Mouse (Mus musculus) hindbrain, embryonic 10.5 days (tissue): ENCODE data around the gene Arl16. TPM values are rescaled to one million over a fixed set of nuclear protein-coding genes. Genes with fewer than 3 reads are reported as not detected.

Source experiments
- DNase-seq: peaks from one replicate; pipeline ENCODE4 v3.0.0-alpha.2; 2017; ENCODE audit warnings: low spot score
- H3K27ac ChIP-seq: fragments of 300-500 bp; sonication (generic); 2 replicates; pipeline ENCODE4 v1.5.1; 2016; ENCODE audit warnings: mild to moderate bottlenecking, moderate library complexity
- H3K27me3 ChIP-seq: fragments of 300-500 bp; sonication (generic); 2 replicates; pipeline ENCODE4 v1.6.1; 2016; ENCODE audit warnings: mild to moderate bottlenecking; ENCODE audit not compliant: poor library complexity, insufficient read depth, severe bottlenecking
- H3K36me3 ChIP-seq: fragments of 300-500 bp; sonication (generic); 2 replicates; pipeline ENCODE4 v1.6.1; 2016; ENCODE audit warnings: mild to moderate bottlenecking, moderate library complexity
- H3K4me1 ChIP-seq: fragments of 300-500 bp; sonication (generic); replicated peaks from 2 replicates; pipeline ENCODE4 v1.6.1; 2016; ENCODE audit warnings: mild to moderate bottlenecking
- H3K4me3 ChIP-seq: fragments of 300-500 bp; sonication (generic); 2 replicates; pipeline ENCODE4 v1.5.1; 2016; ENCODE audit warnings: mild to moderate bottlenecking, moderate library complexity
- H3K9me3 ChIP-seq: fragments of 300-500 bp; sonication (generic); 2 replicates; pipeline ENCODE4 v1.6.1; 2016; ENCODE audit warnings: mild to moderate bottlenecking, moderate library complexity
- WGBS: fragments of 180-500 bp; shearing (Covaris S2); methylation state at CpG from one replicate; pipeline ENCODE4 v1.1.7; 2016; 5-methylcytosine and 5-hydroxymethylcytosine counted together
- polyA plus RNA-seq: library from polyadenylated mRNA; unstranded; fragments of >200 nt; fragmentation: Nextera tagmentation; extraction: Ambion mirVana; gene quantifications from 2 replicates; pipeline ENCODE4 v1.2.1, GENCODE M21; 2016

The Arl16 gene
- polyA plus RNA-seq, 1 experiment from 2014 or later = 62.3 TPM

DNA sequence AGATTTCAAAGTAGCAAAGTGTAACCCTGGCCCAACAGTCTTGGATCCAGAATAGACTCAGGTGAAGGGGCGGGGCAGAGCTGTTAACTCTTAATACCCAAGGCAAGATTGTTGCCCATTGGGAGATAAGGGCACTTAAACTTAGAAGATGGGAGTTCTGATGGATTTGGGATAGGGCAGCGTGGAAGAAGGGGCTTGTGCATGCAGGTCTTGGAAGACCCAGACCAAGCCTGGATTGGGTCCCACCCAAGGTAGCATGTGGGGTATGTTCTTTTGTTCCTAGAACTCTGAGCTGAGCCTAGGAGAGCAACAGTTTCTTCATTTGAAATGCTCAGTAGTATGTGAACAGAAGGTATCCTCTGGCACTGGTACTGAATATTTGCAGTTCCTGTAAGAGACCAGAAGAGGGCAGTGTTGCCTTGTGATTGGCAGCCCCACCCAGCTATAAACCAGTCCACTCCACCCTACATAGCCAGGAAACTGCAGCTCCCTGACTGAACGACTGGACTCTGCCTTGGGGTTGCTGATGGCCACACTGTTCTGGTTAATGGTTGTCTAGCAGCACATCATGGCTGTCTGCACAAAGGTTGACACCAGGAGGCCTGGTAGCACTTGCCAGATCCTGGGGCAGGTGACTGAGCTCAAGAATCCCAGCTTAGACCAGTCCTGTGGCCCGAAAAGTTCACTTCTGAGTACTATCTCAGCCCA is 21.8 kb upstream of the Arl16 start:
- Histone ChIP-seq H3K27me3 (no peaks in the 10 kb centered on the region), H3K4me3 (peak overlapping the region; percentile 18), H3K36me3 (peaks cover 53% of the 10 kb centered on the region), H3K9me3 (no peaks in the 10 kb centered on the region), H3K4me1 (peaks cover 64% of the 10 kb centered on the region), H3K27ac (peak overlapping the region; percentile 60; the same call in 1 of the 2 replicates)
- DNase-seq = peak; percentile 68
- 66% methylated on average over 4 of the region's 4 CpGs for WGBS

GRCm38 (mm10) chr11:120488516-120488915 is 21.1 kb upstream of the Arl16 start:
- 83% methylated on average over 4 of the region's 4 CpGs for WGBS
- H3K4me1 ChIP-seq = peaks cover 64% of the 10 kb centered on the region
- H3K9me3 ChIP-seq = no peaks in the 10 kb centered on the region
- H3K36me3 ChIP-seq = peaks cover 51% of the 10 kb centered on the region
- DNase-seq = no peak
- peak overlapping the region; percentile 9; the same call in 1 of the 2 replicates for H3K4me3 ChIP-seq
- H3K27me3 ChIP-seq = no peaks in the 10 kb centered on the region
- no peak overlapping the region for H3K27ac ChIP-seq

- DNase-seq = no peak
- H3K4me3 ChIP-seq = peak overlapping the region; percentile 99
- 15% methylated on average over 10 of the region's 10 CpGs for WGBS
- no peaks in the 10 kb centered on the region for H3K27me3 ChIP-seq
- no peaks in the 10 kb centered on the region for H3K9me3 ChIP-seq
- H3K27ac ChIP-seq = peak overlapping the region; percentile 97
- peaks cover 34% of the 10 kb centered on the region for H3K4me1 ChIP-seq
- peaks cover 83% of the 10 kb centered on the region for H3K36me3 ChIP-seq
Measured at GRCm38 (mm10) chr11:120485251-120485650, 17.8 kb upstream of the Arl16 start.

GRCm38 (mm10) chr11:120484265-120484981 is 17.0 kb upstream of the Arl16 start, which contains the start of gene Mrpl12:
Mrpl12 (plus strand) TSS chr11:120484613.
- DNase-seq = peak; percentile 92
- H3K36me3 ChIP-seq = peaks cover 83% of the 10 kb centered on the region
- H3K27ac ChIP-seq = peak within 1 kb of the TSS; percentile 97
- peaks cover 29% of the 10 kb centered on the region for H3K4me1 ChIP-seq
- no peaks in the 10 kb centered on the region for H3K9me3 ChIP-seq
- peak within 1 kb of the TSS; percentile 99 for H3K4me3 ChIP-seq
- H3K27me3 ChIP-seq = no peaks in the 10 kb centered on the region
- WGBS = under 1% methylated on average over 60 of the region's 60 CpGs

DNA sequence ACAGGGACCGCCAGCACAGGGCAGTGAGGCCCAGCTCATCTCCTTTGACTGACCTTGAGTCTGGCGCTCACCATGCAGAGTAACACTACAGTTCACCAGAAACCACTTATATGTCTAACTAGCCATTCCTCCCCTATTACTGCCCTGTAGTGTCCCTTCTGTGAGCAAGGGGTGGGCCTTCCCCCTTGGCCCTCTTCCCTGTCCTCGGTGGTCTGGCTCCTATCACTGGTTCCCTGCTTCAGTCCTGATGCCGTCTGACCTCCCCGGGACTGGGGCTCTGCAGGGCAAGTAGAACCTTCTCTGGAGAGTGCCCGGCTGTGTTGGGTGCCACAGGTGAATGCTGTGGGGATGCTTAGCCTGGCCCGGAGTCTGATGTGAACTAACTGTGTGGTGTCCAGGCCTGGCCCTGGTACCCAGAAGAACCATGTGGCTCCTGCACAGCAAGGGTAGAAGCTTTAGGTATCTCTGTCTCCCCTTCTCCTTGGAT is 16.1 kb upstream of the Arl16 start:
- H3K9me3 ChIP-seq = no peaks in the 10 kb centered on the region
- H3K36me3 ChIP-seq = peaks cover 83% of the 10 kb centered on the region
- H3K27ac ChIP-seq = peak overlapping the region; percentile 97
- peak overlapping the region; percentile 99 for H3K4me3 ChIP-seq
- H3K4me1 ChIP-seq = peaks cover 27% of the 10 kb centered on the region
- DNase-seq = no peak
- H3K27me3 ChIP-seq = no peaks in the 10 kb centered on the region
- WGBS = 88% methylated on average over 7 of the region's 7 CpGs

GRCm38 (mm10) chr11:120472052-120472451 is 4.6 kb upstream of the Arl16 start:
- WGBS = 98% methylated on average over 6 of the region's 6 CpGs

DNA sequence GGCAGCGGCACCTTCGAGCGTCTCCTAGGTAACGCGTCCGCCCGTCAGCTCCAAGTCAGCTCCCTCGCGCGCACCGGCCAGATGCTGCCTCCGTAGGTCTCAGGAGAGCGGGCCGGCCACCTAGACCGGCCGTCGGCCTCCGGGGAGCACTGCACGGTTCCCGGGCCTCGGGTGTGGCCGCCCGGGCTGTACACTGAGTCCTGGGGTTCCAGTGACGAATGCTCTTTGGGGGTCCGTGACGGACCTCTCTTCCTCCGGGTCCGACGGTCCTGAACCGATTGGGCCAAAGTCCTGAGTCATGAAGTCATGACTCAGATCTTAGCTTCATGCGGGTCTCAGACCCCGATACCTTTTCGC is 307 bp upstream of the Arl16 start:
- WGBS = 2% methylated on average over 33 of the region's 33 CpGs
- H3K27me3 ChIP-seq = no peaks in the 10 kb centered on the region
- peak overlapping the region; percentile 94 for H3K4me3 ChIP-seq
- no peaks in the 10 kb centered on the region for H3K9me3 ChIP-seq
- peaks cover 26% of the 10 kb centered on the region for H3K4me1 ChIP-seq
- no peak for DNase-seq
- H3K27ac ChIP-seq = peak overlapping the region; percentile 90
- peaks cover 69% of the 10 kb centered on the region for H3K36me3 ChIP-seq

More at GRCm38 (mm10) chr11:120472052-120472451, 4.6 kb upstream of the Arl16 start:
- Histone ChIP-seq H3K4me1 (peaks cover 12% of the 10 kb centered on the region), H3K27ac (no peak overlapping the region), H3K4me3 (no peak overlapping the region), H3K9me3 (no peaks in the 10 kb centered on the region), H3K27me3 (no peaks in the 10 kb centered on the region), H3K36me3 (peaks cover 80% of the 10 kb centered on the region)
- no peak for DNase-seq

DNA sequence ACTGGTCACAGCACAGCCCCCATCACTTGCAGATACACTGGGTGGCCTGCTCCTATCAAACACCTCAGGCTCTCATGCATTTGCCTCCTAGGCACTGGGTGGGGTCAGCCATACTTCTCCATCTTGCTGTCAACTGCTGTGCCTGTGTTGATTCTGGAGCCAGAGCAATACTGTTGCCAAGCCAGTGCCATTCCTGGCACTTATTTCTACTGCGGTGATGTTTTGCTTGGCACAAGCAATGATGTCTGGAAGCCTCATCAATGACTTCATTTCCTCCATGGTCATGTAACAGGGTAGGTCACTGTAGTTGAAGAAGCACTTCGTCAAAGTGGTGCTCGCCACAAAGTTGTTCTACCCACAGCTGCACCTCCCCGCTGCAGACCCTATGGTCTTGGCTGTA is 1.9 kb downstream of the Arl16 start:
- no peaks in the 10 kb centered on the region for H3K27me3 ChIP-seq
- H3K9me3 ChIP-seq = no peaks in the 10 kb centered on the region
- DNase-seq = no peak
- H3K27ac ChIP-seq = no peak overlapping the region
- peak overlapping the region; percentile 94 for H3K4me3 ChIP-seq
- peaks cover 69% of the 10 kb centered on the region for H3K36me3 ChIP-seq
- peaks cover 26% of the 10 kb centered on the region for H3K4me1 ChIP-seq
- 91% methylated on average over 4 of the region's 4 CpGs for WGBS

DNA sequence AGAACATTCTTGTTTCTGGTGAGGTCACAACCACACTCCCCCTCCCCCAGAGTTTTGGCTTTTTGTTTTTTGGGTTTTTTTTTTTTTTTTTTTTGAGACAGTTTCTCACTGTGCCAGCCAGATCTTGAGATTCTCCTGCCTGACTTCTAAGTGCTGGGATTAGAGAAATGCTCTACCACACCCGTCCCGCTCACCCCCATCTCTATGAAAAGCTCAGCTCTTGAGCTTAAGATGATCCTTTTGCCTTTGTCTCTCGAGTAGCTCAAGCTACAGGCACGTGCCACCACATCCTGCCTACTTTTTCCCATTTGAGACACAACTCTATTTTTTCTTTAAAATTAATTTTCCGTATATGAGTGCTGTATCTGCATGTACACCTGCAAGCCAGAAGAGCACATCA is 3.0 kb downstream of the Arl16 start:
- no peak overlapping the region for H3K27ac ChIP-seq
- H3K4me3 ChIP-seq = no peak overlapping the region
- peaks cover 27% of the 10 kb centered on the region for H3K4me1 ChIP-seq
- DNase-seq = no peak
- WGBS = 88% methylated on average over 5 of the region's 5 CpGs
- peaks cover 68% of the 10 kb centered on the region for H3K36me3 ChIP-seq
- no peaks in the 10 kb centered on the region for H3K9me3 ChIP-seq
- no peaks in the 10 kb centered on the region for H3K27me3 ChIP-seq

DNA sequence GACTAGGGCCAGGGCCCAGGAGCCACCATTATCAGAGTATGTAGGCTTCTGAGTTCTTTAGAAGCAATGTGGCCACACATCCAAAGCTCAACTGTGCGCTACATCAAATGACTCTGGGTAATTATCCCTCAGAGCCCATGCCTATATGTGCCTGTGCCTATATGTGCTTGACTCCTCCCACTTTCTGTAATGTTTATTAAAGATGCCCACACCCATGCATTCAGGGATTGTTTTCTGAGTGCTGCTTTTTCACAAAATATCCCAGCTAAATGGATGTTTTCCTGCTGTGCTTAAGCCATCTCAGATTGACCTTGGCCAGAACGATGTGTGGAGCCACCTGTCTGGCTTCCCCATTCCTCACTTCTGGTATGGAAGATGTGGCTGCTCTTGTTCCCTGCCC is 3.9 kb downstream of the Arl16 start:
- Histone ChIP-seq H3K4me3 (no peak overlapping the region), H3K27ac (no peak overlapping the region), H3K27me3 (no peaks in the 10 kb centered on the region), H3K4me1 (peaks cover 32% of the 10 kb centered on the region), H3K9me3 (no peaks in the 10 kb centered on the region), H3K36me3 (peaks cover 67% of the 10 kb centered on the region)
- WGBS = 90% methylated on average over 2 of the region's 2 CpGs
- no peak for DNase-seq

- WGBS = 72% methylated on average over 6 of the region's 6 CpGs
- peak overlapping the region; percentile 88 for H3K4me3 ChIP-seq
- DNase-seq = no peak
- no peaks in the 10 kb centered on the region for H3K9me3 ChIP-seq
- peaks cover 58% of the 10 kb centered on the region for H3K36me3 ChIP-seq
- H3K27ac ChIP-seq = peak overlapping the region; percentile 96; the same call in 1 of the 2 replicates
- peaks cover 29% of the 10 kb centered on the region for H3K4me1 ChIP-seq
- H3K27me3 ChIP-seq = no peaks in the 10 kb centered on the region
Measured at GRCm38 (mm10) chr11:120458847-120459597, 8.4 kb downstream of the Arl16 start.

GRCm38 (mm10) chr11:120457772-120458751 is 9.3 kb downstream of the Arl16 start, which contains the start of the genes Oxld1 and Ccdc137:
Oxld1 (minus strand) TSS chr11:120458068.
Ccdc137 (plus strand) TSS chr11:120458115.
- H3K27ac ChIP-seq = peak within 1 kb of the TSS; percentile 96

More at GRCm38 (mm10) chr11:120457772-120458751, 9.3 kb downstream of the Arl16 start, which contains the start of the genes Oxld1 and Ccdc137:
- WGBS = 5% methylated on average over 62 of the region's 62 CpGs
- Histone ChIP-seq H3K27me3 (no peaks in the 10 kb centered on the region), H3K4me1 (peaks cover 29% of the 10 kb centered on the region), H3K36me3 (peaks cover 48% of the 10 kb centered on the region), H3K9me3 (no peaks in the 10 kb centered on the region), H3K4me3 (peak within 1 kb of the TSS; percentile 88)
- peak; percentile 89 for DNase-seq
